Mouse (Mus musculus) heart, adult 2 months (tissue): ENCODE data around the gene BC029722. TPM values are rescaled to one million over a fixed set of nuclear protein-coding genes. Genes with fewer than 3 reads are reported as not detected.

Source experiments
- DNase-seq, 2 experiments: peaks; one replicate each; pipeline ENCODE4 v3.0.0; 2021
- H3K27ac ChIP-seq: fragments of 200-600 bp; 2 replicates; pipeline ENCODE4 v1.8.1; 2022
- H3K27me3 ChIP-seq: fragments of 200-500 bp; 2 replicates; pipeline ENCODE4 v1.6.1; 2012; ENCODE audit warnings: mild to moderate bottlenecking, low read length, inconsistent platforms, mixed read lengths; ENCODE audit not compliant: control insufficient read depth, insufficient read depth
- H3K36me3 ChIP-seq: fragments of 200-500 bp; 2 replicates; pipeline ENCODE4 v1.6.1; 2012; ENCODE audit warnings: low read length, inconsistent platforms; ENCODE audit not compliant: control insufficient read depth, insufficient read depth
- H3K4me1 ChIP-seq: fragments of 200-500 bp; 2 replicates; pipeline ENCODE4 v1.6.1; 2011; ENCODE audit warnings: low read length; ENCODE audit not compliant: control insufficient read depth, insufficient read depth
- H3K4me3 ChIP-seq: fragments of 200-600 bp; 2 replicates; pipeline ENCODE4 v1.8.1; 2022
- H3K79me2 ChIP-seq: fragments of 200-500 bp; replicated peaks from 2 replicates; pipeline ENCODE4 v1.6.1; 2012; ENCODE audit warnings: mild to moderate bottlenecking, inconsistent platforms, low read length, moderate library complexity, mixed read lengths; ENCODE audit not compliant: control insufficient read depth, insufficient read depth
- H3K9ac ChIP-seq: fragments of 200-500 bp; 2 replicates; pipeline ENCODE4 v1.6.1; 2012; ENCODE audit warnings: low read depth, mild to moderate bottlenecking, control low read depth, inconsistent platforms, low read length, mixed read lengths
- CTCF ChIP-seq: fragments of 200-600 bp; IDR thresholded peaks from 2 replicates; pipeline ENCODE4 v1.8.1; 2022; ENCODE audit warnings: antibody characterized with exemption, mild to moderate bottlenecking, moderate library complexity
- EP300 ChIP-seq: fragments of 200-500 bp; IDR thresholded peaks from 2 replicates; pipeline ENCODE4 v1.6.1; 2011; ENCODE audit warnings: low read depth, low read length, control low read depth; ENCODE audit not compliant: insufficient read depth
- POLR2A ChIP-seq: fragments of 200-500 bp; IDR thresholded peaks from 2 replicates; pipeline ENCODE4 v1.6.1; 2011; ENCODE audit warnings: mild to moderate bottlenecking, low read depth, low read length, control low read depth; ENCODE audit not compliant: insufficient read depth
- WGBS: fragments of 180-500 bp; shearing (Covaris S2); methylation state at CpG from one replicate; pipeline ENCODE4 v1.1.7; 2018; 5-methylcytosine and 5-hydroxymethylcytosine counted together
- intact Hi-C: fragments of 180-260 bp; cut with DNase I; formaldehyde crosslinking; loops from one replicate; pipeline ENCODE4 v1.15.1; 2025
- polyA plus RNA-seq: library from polyadenylated mRNA; depleted of rRNA; stranded (reverse); fragments of >200 nt; gene quantifications from 2 replicates; pipeline ENCODE4 v1.2.3, GENCODE M21; 2012; rRNA removed
- total RNA-seq, 2 experiments: library from RNA; stranded (reverse); gene quantifications; 2 replicates each; pipeline ENCODE4 v1.2.3; 2021

The BC029722 gene
- total and polyA plus RNA-seq, 3 experiments, result 25.4 to 43.7 (median 28.9) TPM

DNA sequence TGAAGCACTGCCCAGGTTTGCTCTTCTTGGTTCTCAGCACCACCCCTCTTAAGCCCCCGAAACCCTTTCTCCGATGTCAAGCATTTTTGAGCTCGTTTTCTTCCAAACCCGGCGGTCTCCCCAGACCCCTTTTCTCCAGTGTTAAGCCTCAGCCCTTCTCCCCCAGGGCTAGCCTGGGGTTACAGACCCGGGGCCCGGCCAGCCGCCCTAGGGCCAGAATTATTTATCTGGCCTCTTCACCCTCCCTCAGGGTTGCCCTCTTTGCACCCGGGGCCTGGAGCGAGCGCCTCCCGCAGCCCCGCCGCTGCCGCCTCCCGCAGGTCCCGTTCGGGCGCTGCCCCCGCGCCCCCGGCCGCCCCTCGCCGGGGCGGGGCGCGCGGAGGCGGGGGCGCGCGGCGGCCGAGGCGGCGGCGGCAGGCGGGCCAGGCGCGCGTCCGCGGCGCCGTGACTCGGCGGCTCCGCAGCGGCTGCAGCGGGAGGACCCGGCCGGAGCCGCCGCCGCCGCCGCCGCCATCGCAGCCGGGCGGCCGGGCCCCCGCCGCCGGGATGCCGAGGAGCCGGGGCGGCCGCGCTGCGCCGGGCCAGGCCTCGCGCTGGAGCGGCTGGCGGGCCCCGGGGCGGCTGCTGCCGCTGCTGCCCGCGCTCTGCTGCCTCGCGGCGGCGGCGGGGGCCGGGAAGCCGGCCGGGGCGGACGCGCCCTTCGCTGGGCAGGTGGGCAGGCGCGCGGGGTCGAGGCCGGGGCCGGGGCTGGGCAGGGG lies 44.1 kb downstream of the BC029722 start, which contains the start of gene Mmp24:
Gene Mmp24 (plus strand): TSS at position 416 of the 758 bp plus-strand sequence.
- intact Hi-C loops, result no loop called here
- no peaks in the 10 kb centered on the region for H3K4me1 ChIP-seq
- TF ChIP-seq CTCF (no peak), EP300 (no peak), POLR2A (no peak)
- no peak for DNase-seq
- H3K9ac ChIP-seq, result no peak within 1 kb of the TSS
- no peak within 1 kb of the TSS for H3K27ac ChIP-seq
- WGBS, result 31% methylated on average over 100 of the region's 100 CpGs
- no peak within 1 kb of the TSS for H3K4me3 ChIP-seq
- no peaks in the 10 kb centered on the region for H3K36me3 ChIP-seq
- H3K27me3 ChIP-seq, result peaks cover 11% of the 10 kb centered on the region
- H3K79me2 ChIP-seq, result no peaks in the 10 kb centered on the region

DNA sequence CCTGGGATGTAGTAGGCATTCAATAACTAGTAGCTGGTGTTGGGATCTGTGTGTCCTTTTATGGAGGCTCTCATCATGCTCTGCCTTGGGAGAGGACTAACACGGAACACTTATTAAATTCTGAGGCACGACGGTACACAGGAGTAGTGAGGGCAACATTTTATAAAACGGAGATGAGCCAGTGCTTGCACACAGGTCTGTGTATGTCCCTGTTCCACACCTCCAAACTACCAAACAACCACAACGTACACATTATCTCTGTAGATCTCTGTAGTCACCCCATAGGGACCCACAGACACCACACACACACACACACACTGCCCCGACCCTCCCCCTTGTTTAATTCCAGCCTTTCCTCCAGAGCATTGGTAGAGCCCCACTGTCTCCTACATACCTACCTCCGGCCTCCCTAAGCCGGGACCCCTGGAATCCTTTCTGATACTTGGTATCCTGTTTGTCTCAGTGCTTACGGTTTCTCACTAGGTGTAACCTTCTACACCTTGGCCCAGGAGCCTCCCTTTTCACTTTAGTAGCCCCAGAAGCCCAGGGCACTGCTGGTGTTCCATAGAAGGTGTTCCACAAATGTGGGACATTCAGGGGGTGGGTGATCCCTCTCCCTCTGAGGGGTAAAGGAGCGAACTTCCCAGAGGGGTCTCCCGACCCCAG lies 44.8 kb downstream of the BC029722 start:
- TF ChIP-seq POLR2A (no peak), CTCF (no peak), EP300 (no peak)
- no peak overlapping the region for H3K4me3 ChIP-seq
- intact Hi-C loops, result no loop called here
- H3K27me3 ChIP-seq, result peaks cover 11% of the 10 kb centered on the region
- no peaks in the 10 kb centered on the region for H3K4me1 ChIP-seq
- DNase-seq, result no peak
- H3K27ac ChIP-seq, result no peak overlapping the region
- H3K36me3 ChIP-seq, result no peaks in the 10 kb centered on the region
- H3K9ac ChIP-seq, result no peak overlapping the region
- no peaks in the 10 kb centered on the region for H3K79me2 ChIP-seq
- WGBS, result 51% methylated on average over 11 of the region's 11 CpGs

DNA sequence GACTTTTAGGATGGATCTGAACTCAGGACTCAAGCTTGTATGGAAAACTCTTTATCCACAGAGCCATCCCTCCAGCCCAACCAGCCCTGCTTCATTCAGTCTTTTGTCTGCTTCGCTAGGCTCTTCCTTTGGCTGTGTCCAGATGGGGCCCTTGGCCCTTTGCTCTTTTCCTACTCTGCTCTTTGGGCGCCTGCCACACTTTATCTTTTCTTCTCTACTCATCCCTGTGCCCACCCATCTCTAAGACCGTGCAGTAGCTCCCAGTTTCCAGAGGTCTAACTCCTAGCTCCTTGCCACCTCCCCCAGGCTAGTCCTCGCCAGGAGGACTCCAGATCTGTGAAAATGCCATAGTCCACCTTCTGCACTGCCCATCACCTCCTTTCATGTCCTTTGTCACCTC lies 45.6 kb downstream of the BC029722 start:
- TF ChIP-seq POLR2A (no peak), EP300 (no peak), CTCF (no peak)
- no peaks in the 10 kb centered on the region for H3K36me3 ChIP-seq
- WGBS, result 52% methylated on average over 4 of the region's 4 CpGs

More for the DNA sequence above, 45.6 kb downstream of the BC029722 start:
- no peak overlapping the region for H3K4me3 ChIP-seq
- no peaks in the 10 kb centered on the region for H3K79me2 ChIP-seq
- no peaks in the 10 kb centered on the region for H3K4me1 ChIP-seq
- intact Hi-C loops, result no loop called here
- peaks cover 11% of the 10 kb centered on the region for H3K27me3 ChIP-seq
- DNase-seq, result no peak
- no peak overlapping the region for H3K9ac ChIP-seq
- H3K27ac ChIP-seq, result no peak overlapping the region

Other genes with a start within 250 kb of the BC029722 start
- 10 to 100 TPM; 13.0 to 14.0 TPM for gene Gss, start 226.6 kb downstream of the BC029722 start, total RNA-seq
- gene Gss, start 226.6 kb downstream of the BC029722 start, polyA plus RNA-seq, result 14.0 and 15.3 TPM in 2 replicates
- 10 to 100 TPM; 28.6 to 43.2 TPM for gene Myh7b, start 208.2 kb downstream of the BC029722 start, total RNA-seq
- gene Myh7b, start 208.2 kb downstream of the BC029722 start, polyA plus RNA-seq, result 38.2 and 41.6 TPM in 2 replicates
- 10 to 100 TPM; 77.0 to 84.9 TPM for gene Trpc4ap, start 127.0 kb downstream of the BC029722 start, total RNA-seq
- 95.6 and 114 TPM in 2 replicates for gene Trpc4ap, start 127.0 kb downstream of the BC029722 start, polyA plus RNA-seq
- gene Edem2, start 90.0 kb downstream of the BC029722 start, total RNA-seq, result 1 to 10 TPM; 6.0 to 6.4 TPM
- 14.4 and 16.9 TPM in 2 replicates for gene Edem2, start 90.0 kb downstream of the BC029722 start, polyA plus RNA-seq
- not detected for gene Gm17581, start 83.6 kb downstream of the BC029722 start, total RNA-seq
- not detected in 2 replicates for gene Gm17581, start 83.6 kb downstream of the BC029722 start, polyA plus RNA-seq
- 1 to 10 TPM; 3.0 to 4.8 TPM for gene Procr, start 68.3 kb downstream of the BC029722 start, total RNA-seq
- 2.0 and 2.4 TPM in 2 replicates for gene Procr, start 68.3 kb downstream of the BC029722 start, polyA plus RNA-seq
- not detected for gene Mmp24, start 44.1 kb downstream of the BC029722 start, total RNA-seq
- 0.06 TPM in 1 of 2 replicates, not detected in the other for gene Mmp24, start 44.1 kb downstream of the BC029722 start, polyA plus RNA-seq
- gene Eif6, start 7.5 kb upstream of the BC029722 start, total RNA-seq, result 10 to 100 TPM; 51.2 to 52.3 TPM
- gene Eif6, start 7.5 kb upstream of the BC029722 start, polyA plus RNA-seq, result 40.1 and 51.4 TPM in 2 replicates
- not detected for gene Fam83c, start 15.4 kb upstream of the BC029722 start, total RNA-seq
- not detected in 2 replicates for gene Fam83c, start 15.4 kb upstream of the BC029722 start, polyA plus RNA-seq
- 100 to 1,000 TPM; 268 to 270 TPM for gene Uqcc1, start 110.9 kb upstream of the BC029722 start, total RNA-seq
- gene Uqcc1, start 110.9 kb upstream of the BC029722 start, polyA plus RNA-seq, result 144 and 246 TPM in 2 replicates
- not detected for gene Gm15557, start 121.3 kb upstream of the BC029722 start, total RNA-seq
- not detected in 2 replicates for gene Gm15557, start 121.3 kb upstream of the BC029722 start, polyA plus RNA-seq
- not detected for gene Gdf5, start 125.9 kb upstream of the BC029722 start, total RNA-seq
- 0.16 TPM in 1 of 2 replicates, not detected in the other for gene Gdf5, start 125.9 kb upstream of the BC029722 start, polyA plus RNA-seq
- gene Cep250, start 137.0 kb upstream of the BC029722 start, total RNA-seq, result 1 to 10 TPM; 5.3 to 7.4 TPM
- 2.8 and 5.0 TPM in 2 replicates for gene Cep250, start 137.0 kb upstream of the BC029722 start, polyA plus RNA-seq
- gene 6430550D23Rik, start 188.6 kb upstream of the BC029722 start, total RNA-seq, result under 1 TPM; 0.55 to 0.61 TPM
- gene 6430550D23Rik, start 188.6 kb upstream of the BC029722 start, polyA plus RNA-seq, result 0.78 and 2.2 TPM in 2 replicates
- gene Ergic3, start 188.6 kb upstream of the BC029722 start, total RNA-seq, result 10 to 100 TPM; 60.1 to 67.5 TPM
- gene Ergic3, start 188.6 kb upstream of the BC029722 start, polyA plus RNA-seq, result 104 TPM in 2 replicates
- not detected for gene Fer1l4, start 233.5 kb upstream of the BC029722 start, total RNA-seq
- gene Fer1l4, start 233.5 kb upstream of the BC029722 start, polyA plus RNA-seq, result 0.12 and 0.18 TPM in 2 replicates
- 1 to 10 TPM in 1 of 2 experiments, under 1 TPM in 1; 0.99 to 1.8 TPM for gene Spag4, start 245.7 kb upstream of the BC029722 start, total RNA-seq
- gene Spag4, start 245.7 kb upstream of the BC029722 start, polyA plus RNA-seq, result 1.7 and 2.4 TPM in 2 replicates